Mouse (Mus musculus): Measurements from ENCODE around the gene Sufu.

GRCm38 (mm10) chr19:46517529-46518351 is 121.0 kb downstream of the Sufu start:
- TF ChIP-seq EP300 (IDR thresholded peaks at IDR 0.05), result no peak
- TF ChIP-seq CTCF (IDR thresholded peaks at IDR 0.05), result no peak
